Comparison of ENCODE assay signal across 11 mouse cellular contexts in the genomic region with DNA sequence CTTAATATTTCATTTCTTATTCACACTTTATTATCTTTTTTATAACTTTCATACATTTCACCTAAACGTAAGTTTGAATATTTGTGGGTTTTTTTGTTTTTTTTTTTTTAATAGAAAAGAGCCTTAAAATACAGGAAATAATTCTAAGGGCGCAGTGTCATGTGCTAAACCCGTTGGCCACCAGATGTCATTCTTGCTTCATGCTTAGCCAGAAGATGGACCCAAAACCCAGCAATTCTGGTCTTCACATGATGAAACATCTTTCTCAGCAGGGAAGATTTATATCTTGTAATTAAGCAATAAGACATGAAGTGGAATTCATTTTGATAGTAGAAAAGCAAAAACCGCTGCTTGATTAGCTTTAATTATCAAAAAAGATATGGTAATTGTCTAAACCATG. TPM values are rescaled to one million over a fixed set of nuclear protein-coding genes. Genes with fewer than 3 reads are reported as not detected.
DNase-seq lines count a peak whose midpoint lies in the region; ATAC-seq and TF ChIP-seq lines count a peak whose summit lies in the region.
"Had no signal": no experiment of that assay in that cellular context is flagged by ENCODE, and none has a peak within 500 bp of the region (broad histone marks: within the 10 kb centered on the region; RNA-seq: fewer than 3 reads in every experiment).

No protein-coding gene starts in this region.

- H3K9ac ChIP-seq in hindbrain, embryonic 14.5 days: no peak overlapping the region
- H3K9ac ChIP-seq: neural tube, embryonic 12.5 days; stomach, embryonic 15.5 days had no signal

- no peaks in the 10 kb centered on the region for H3K36me3 ChIP-seq in hindbrain, embryonic 14.5 days (replicated peaks; ENCODE audit: control insufficient read depth, insufficient read depth)
- H3K36me3 ChIP-seq in hindbrain, embryonic 10.5 days: no peaks in the 10 kb centered on the region
- H3K36me3 ChIP-seq: neural tube, embryonic 12.5 days; stomach, embryonic 15.5 days had no signal

- ATAC-seq in hindbrain, embryonic 14.5 days (ENCODE audit: low FRiP score): no peak
- ATAC-seq in erythroid progenitor cell, adult 5-6 weeks (replicated peaks; ENCODE audit: low FRiP score, poor library complexity, severe bottlenecking): no peak
- ATAC-seq: inflammation-experienced regulatory T-cells, adult 6 months had no signal

- no peak overlapping the region for H3K4me3 ChIP-seq in hindbrain, embryonic 14.5 days (replicated peaks; ENCODE audit: low read length)
- no peak overlapping the region for H3K4me3 ChIP-seq in hindbrain, embryonic 10.5 days
- no peak overlapping the region for H3K4me3 ChIP-seq in lung, adult 2 months (replicated peaks; ENCODE audit: extremely low read depth, low read depth, low read length)
- H3K4me3 ChIP-seq: neural tube, embryonic 12.5 days; stomach, embryonic 15.5 days had no signal

- H3K27me3 ChIP-seq in hindbrain, embryonic 14.5 days (ENCODE audit: control insufficient read depth, insufficient read depth, low read length): no peaks in the 10 kb centered on the region
- no peaks in the 10 kb centered on the region for H3K27me3 ChIP-seq in hindbrain, embryonic 10.5 days (ENCODE audit: insufficient read depth, poor library complexity, severe bottlenecking)
- H3K27me3 ChIP-seq: neural tube, embryonic 12.5 days; stomach, embryonic 15.5 days had no signal

- no peak overlapping the region for H3K4me2 ChIP-seq in hindbrain, embryonic 14.5 days (replicated peaks)
- H3K4me2 ChIP-seq: neural tube, embryonic 12.5 days; stomach, embryonic 15.5 days had no signal

- H3K27ac ChIP-seq in hindbrain, embryonic 14.5 days: no peak overlapping the region
- H3K27ac ChIP-seq in hindbrain, embryonic 10.5 days: no peak overlapping the region
- H3K27ac ChIP-seq: neural tube, embryonic 12.5 days; stomach, embryonic 15.5 days had no signal

- no peaks in the 10 kb centered on the region for H3K4me1 ChIP-seq in hindbrain, embryonic 14.5 days (replicated peaks; ENCODE audit: control insufficient read depth, insufficient read depth, low read length)
- H3K4me1 ChIP-seq in hindbrain, embryonic 10.5 days (replicated peaks): no peaks in the 10 kb centered on the region
- no peaks in the 10 kb centered on the region for H3K4me1 ChIP-seq in lung, adult 2 months (ENCODE audit: control insufficient read depth, insufficient read depth, low read length)
- H3K4me1 ChIP-seq: neural tube, embryonic 12.5 days; stomach, embryonic 15.5 days had no signal

- TF ChIP-seq CTCF in lung, adult 2 months (IDR thresholded peaks at IDR 0.05; ENCODE audit: insufficient read depth, low read length): no peak

- WGBS in hindbrain, embryonic 14.5 days: 85% methylated on average over 4 of the region's 4 CpGs
- 86% methylated on average over 4 of the region's 4 CpGs for WGBS in hindbrain, embryonic 10.5 days
- WGBS in lung, adult 2 months: 70% methylated on average over 4 of the region's 4 CpGs

- TF ChIP-seq POLR2A in lung, adult 2 months (IDR thresholded peaks at IDR 0.05; ENCODE audit: borderline replicate concordance, extremely low read depth, low read depth, low read length): no peak

- H3K9me3 ChIP-seq in hindbrain, embryonic 14.5 days (ENCODE audit: control insufficient read depth, low read length): 0 out of 2 replicates have a peak, but pooled peaks cover 3% of the 10 kb centered on the region
- H3K9me3 ChIP-seq in hindbrain, embryonic 10.5 days: no peaks in the 10 kb centered on the region
- H3K9me3 ChIP-seq: neural tube, embryonic 12.5 days; stomach, embryonic 15.5 days had no signal

- peak; percentile 66 for DNase-seq in hindbrain, embryonic 14.5 days (ENCODE audit: low spot score)
- no peak for DNase-seq in hindbrain, embryonic 10.5 days (ENCODE audit: low spot score)
- DNase-seq in lung, postnatal 10 days: peak; percentile 32
- DNase-seq in lung, adult 2 months: no peak
- DNase-seq in ZHBTc4 (ENCODE audit: low read depth, low spot score): peak; percentile 49
- peak; percentile 4 for DNase-seq in mesoderm, embryonic 11.5 days (ENCODE audit: low read depth, low spot score)
- DNase-seq: adrenal gland, adult 8-10 months had no signal

RNA-seq across cellular contexts. Expression of gene Fbxl17, which starts 47.6 kb away (rescaled TPM):
- 14.5 and 22.3 TPM in 2 replicates for polyA plus RNA-seq in hindbrain, embryonic 14.5 days (2014; fragmentation: Nextera tagmentation; extraction: Ambion mirVana)
- 3.5 and 3.7 TPM in 2 replicates for polyA plus RNA-seq in hindbrain, embryonic 10.5 days (2016; fragmentation: Nextera tagmentation; extraction: Ambion mirVana)
- 7.5 and 7.9 TPM in 2 replicates for polyA plus RNA-seq in lung, adult 2 months (2012; rRNA removed)
- total RNA-seq in erythroid progenitor cell, adult 5-6 weeks (2015; ENCODE audit: low replicate concordance): 5.4 and 12.6 TPM in 2 replicates
- total RNA-seq in erythroid progenitor cell, adult 5-6 weeks (2017; ENCODE audit: low replicate concordance): 2.9 and 5.0 TPM in 2 replicates

Comparison
In these comparisons a context has a peak if more than half of its experiments do, and no peak if none do; other contexts are left out.
1. DNase-seq: peak in hindbrain, embryonic 14.5 days (single experiment), lung, postnatal 10 days (single experiment), ZHBTc4 (single experiment) and mesoderm, embryonic 11.5 days (single experiment); none in hindbrain, embryonic 10.5 days (single experiment) and lung, adult 2 months (single experiment).